Mouse (Mus musculus) heart, adult 18-20 months (tissue): ENCODE data around the gene Arhgap21. TPM values are rescaled to one million over a fixed set of nuclear protein-coding genes. Genes with fewer than 3 reads are reported as not detected.

Experiments
- total RNA-seq, 2 experiments: library from RNA; stranded (reverse); gene quantifications; 2 replicates each; pipeline ENCODE4 v1.2.3; 2021

Arhgap21 gene
- total RNA-seq, 2 experiments from 2014 or later = 61.8 to 72.0 TPM

Other genes starting within 250 kb of the Arhgap21 start
- gene Enkur, start 236.5 kb upstream of the Arhgap21 start, total RNA-seq = under 1 TPM; 0.37 to 0.87 TPM
- gene Thnsl1, start 236.8 kb upstream of the Arhgap21 start, total RNA-seq = 1 to 10 TPM; 7.5 to 8.8 TPM